Mouse (Mus musculus): ENCODE results near the gene Ppp1cc. TPM values are rescaled to one million over a fixed set of nuclear protein-coding genes. Genes with fewer than 3 reads are reported as not detected.
A peak's percentile ranks its signal among the peaks of the same experiment; 100 is the strongest.
"Not testable (repeated sequence)": the region's sequence is repeated elsewhere in the genome, so short reads cannot be mapped to it uniquely, and the experiment has no call there.

Gene Ppp1cc
- polyA plus RNA-seq, 1 experiment from 2014 or later, result 341 TPM

- 57% methylated on average over 8 of the region's 8 CpGs for WGBS
- no peaks in the 10 kb centered on the region for H3K27me3 ChIP-seq (ENCODE audit: poor library complexity, severe bottlenecking)
- no peaks in the 10 kb centered on the region for H3K36me3 ChIP-seq (replicated peaks)
- no peak for DNase-seq (ENCODE audit: extremely low spot score, low spot score)
- no peak overlapping the region for H3K4me3 ChIP-seq
- H3K4me1 ChIP-seq, result peaks cover 12% of the 10 kb centered on the region
- no peaks in the 10 kb centered on the region for H3K9me3 ChIP-seq
- no peak overlapping the region for H3K27ac ChIP-seq
These were observed 15.7 kb upstream of the Ppp1cc start for GRCm38 (mm10) chr5:122142230-122142992.

GRCm38 (mm10) chr5:122143543-122143942, 14.5 kb upstream of the Ppp1cc start:
- WGBS, result 90% methylated on average over 15 of the region's 15 CpGs
- DNase-seq (ENCODE audit: extremely low spot score, low spot score), result no peak

GRCm38 (mm10) chr5:122144825-122145224, 13.3 kb upstream of the Ppp1cc start:
- H3K27me3 ChIP-seq (ENCODE audit: poor library complexity, severe bottlenecking), result no peaks in the 10 kb centered on the region
- no peaks in the 10 kb centered on the region for H3K9me3 ChIP-seq
- DNase-seq (ENCODE audit: extremely low spot score, low spot score), result no peak
- H3K4me3 ChIP-seq, result no peak overlapping the region
- H3K4me1 ChIP-seq, result peaks cover 21% of the 10 kb centered on the region
- 86% methylated on average over 4 of the region's 4 CpGs for WGBS
- H3K27ac ChIP-seq, result no peak overlapping the region
- no peaks in the 10 kb centered on the region for H3K36me3 ChIP-seq (replicated peaks)

More at GRCm38 (mm10) chr5:122143543-122143942, 14.5 kb upstream of the Ppp1cc start:
- no peaks in the 10 kb centered on the region for H3K36me3 ChIP-seq (replicated peaks)
- no peak overlapping the region for H3K4me3 ChIP-seq
- H3K27ac ChIP-seq, result 0 out of 2 replicates have a peak overlapping the region, but pooled peaks have one; percentile 25
- H3K4me1 ChIP-seq, result peaks cover 18% of the 10 kb centered on the region
- H3K9me3 ChIP-seq, result no peaks in the 10 kb centered on the region
- no peaks in the 10 kb centered on the region for H3K27me3 ChIP-seq (ENCODE audit: poor library complexity, severe bottlenecking)

GRCm38 (mm10) chr5:122145381-122146055, 12.6 kb upstream of the Ppp1cc start:
- H3K27me3 ChIP-seq (ENCODE audit: poor library complexity, severe bottlenecking), result no peaks in the 10 kb centered on the region
- H3K4me1 ChIP-seq, result peaks cover 21% of the 10 kb centered on the region
- H3K4me3 ChIP-seq, result peak overlapping the region; percentile 6; the same call in 1 of the 2 replicates
- H3K27ac ChIP-seq, result peak overlapping the region; percentile 63
- H3K36me3 ChIP-seq (replicated peaks), result no peaks in the 10 kb centered on the region
- WGBS, result 73% methylated on average over 15 of the region's 15 CpGs
- no peaks in the 10 kb centered on the region for H3K9me3 ChIP-seq
- no peak for DNase-seq (ENCODE audit: extremely low spot score, low spot score)

GRCm38 (mm10) chr5:122146056-122146580, 12.0 kb upstream of the Ppp1cc start:
- H3K27me3 ChIP-seq (ENCODE audit: poor library complexity, severe bottlenecking), result no peaks in the 10 kb centered on the region
- WGBS, result 71% methylated on average over 10 of the region's 10 CpGs
- H3K36me3 ChIP-seq (replicated peaks), result no peaks in the 10 kb centered on the region
- no peak for DNase-seq (ENCODE audit: extremely low spot score, low spot score)
- H3K4me1 ChIP-seq, result peaks cover 21% of the 10 kb centered on the region
- H3K9me3 ChIP-seq, result no peaks in the 10 kb centered on the region
- peak overlapping the region; percentile 63 for H3K27ac ChIP-seq
- H3K4me3 ChIP-seq, result peak overlapping the region; percentile 6; the same call in 1 of the 2 replicates

GRCm38 (mm10) chr5:122146609-122147008, 11.5 kb upstream of the Ppp1cc start:
- no peak overlapping the region for H3K4me3 ChIP-seq
- H3K4me1 ChIP-seq, result peaks cover 24% of the 10 kb centered on the region
- H3K36me3 ChIP-seq (replicated peaks), result no peaks in the 10 kb centered on the region
- H3K27ac ChIP-seq, result peak overlapping the region; percentile 63
- H3K9me3 ChIP-seq, result no peaks in the 10 kb centered on the region
- no peaks in the 10 kb centered on the region for H3K27me3 ChIP-seq (ENCODE audit: poor library complexity, severe bottlenecking)
- no peak for DNase-seq (ENCODE audit: extremely low spot score, low spot score)

- Histone ChIP-seq H3K27ac (no peak overlapping the region), H3K27me3 (ENCODE audit: poor library complexity, severe bottlenecking) (no peaks in the 10 kb centered on the region), H3K4me1 (peaks cover 24% of the 10 kb centered on the region), H3K4me3 (no peak overlapping the region), H3K36me3 (replicated peaks) (no peaks in the 10 kb centered on the region), H3K9me3 (no peaks in the 10 kb centered on the region)
- DNase-seq (ENCODE audit: extremely low spot score, low spot score), result no peak
- WGBS, result 70% methylated on average over 1 of the region's 1 CpGs
These were observed 10.0 kb upstream of the Ppp1cc start for GRCm38 (mm10) chr5:122148107-122148506.

- Histone ChIP-seq H3K27me3 (ENCODE audit: poor library complexity, severe bottlenecking) (no peaks in the 10 kb centered on the region), H3K4me3 (no peak overlapping the region), H3K36me3 (replicated peaks) (no peaks in the 10 kb centered on the region), H3K9me3 (no peaks in the 10 kb centered on the region), H3K4me1 (peaks cover 31% of the 10 kb centered on the region), H3K27ac (no peak overlapping the region)
- DNase-seq (ENCODE audit: extremely low spot score, low spot score), result no peak
- WGBS, result 60% methylated on average over 4 of the region's 4 CpGs
These were observed 8.8 kb upstream of the Ppp1cc start for GRCm38 (mm10) chr5:122149259-122149658.

GRCm38 (mm10) chr5:122152508-122152907, 5.6 kb upstream of the Ppp1cc start:
- H3K9me3 ChIP-seq; DNase-seq (ENCODE audit: extremely low spot score, low spot score); H3K4me3 ChIP-seq; H3K36me3 ChIP-seq (replicated peaks); H3K27ac ChIP-seq: not testable (repeated sequence)
- Histone ChIP-seq H3K4me1 (peaks cover 35% of the 10 kb centered on the region), H3K27me3 (ENCODE audit: poor library complexity, severe bottlenecking) (peaks cover 22% of the 10 kb centered on the region)
- WGBS, result 92% methylated on average over 5 of the region's 5 CpGs

- no peak overlapping the region for H3K27ac ChIP-seq
- no peak overlapping the region for H3K4me3 ChIP-seq
- H3K9me3 ChIP-seq, result no peaks in the 10 kb centered on the region
- peaks cover 22% of the 10 kb centered on the region for H3K27me3 ChIP-seq (ENCODE audit: poor library complexity, severe bottlenecking)
- DNase-seq (ENCODE audit: extremely low spot score, low spot score), result no peak
- H3K36me3 ChIP-seq (replicated peaks), result no peaks in the 10 kb centered on the region
- peaks cover 31% of the 10 kb centered on the region for H3K4me1 ChIP-seq
- 36% methylated on average over 13 of the region's 14 CpGs for WGBS
These were observed 4.1 kb upstream of the Ppp1cc start for GRCm38 (mm10) chr5:122154006-122154405.

GRCm38 (mm10) chr5:122154782-122155181, 3.3 kb upstream of the Ppp1cc start:
- Histone ChIP-seq H3K27me3 (ENCODE audit: poor library complexity, severe bottlenecking) (peaks cover 22% of the 10 kb centered on the region), H3K27ac (no peak overlapping the region), H3K4me1 (peaks cover 38% of the 10 kb centered on the region), H3K9me3 (no peaks in the 10 kb centered on the region), H3K4me3 (no peak overlapping the region), H3K36me3 (replicated peaks) (peaks cover 7% of the 10 kb centered on the region)
- 69% methylated on average over 3 of the region's 3 CpGs for WGBS
- DNase-seq (ENCODE audit: extremely low spot score, low spot score), result no peak

- H3K36me3 ChIP-seq (replicated peaks), result peaks cover 15% of the 10 kb centered on the region
- no peaks in the 10 kb centered on the region for H3K9me3 ChIP-seq
- no peak overlapping the region for H3K4me3 ChIP-seq
- H3K27me3 ChIP-seq (ENCODE audit: poor library complexity, severe bottlenecking), result peaks cover 22% of the 10 kb centered on the region
- DNase-seq (ENCODE audit: extremely low spot score, low spot score), result no peak
- H3K27ac ChIP-seq, result no peak overlapping the region
- peaks cover 46% of the 10 kb centered on the region for H3K4me1 ChIP-seq
These were observed 2.5 kb upstream of the Ppp1cc start for GRCm38 (mm10) chr5:122155613-122156012.

GRCm38 (mm10) chr5:122156486-122156885, 1.6 kb upstream of the Ppp1cc start:
- Histone ChIP-seq H3K4me3 (peak overlapping the region; percentile 84; the same call in 1 of the 2 replicates), H3K27ac (peak overlapping the region; percentile 97), H3K36me3 (replicated peaks) (peaks cover 24% of the 10 kb centered on the region), H3K9me3 (no peaks in the 10 kb centered on the region), H3K4me1 (peaks cover 52% of the 10 kb centered on the region), H3K27me3 (ENCODE audit: poor library complexity, severe bottlenecking) (peaks cover 22% of the 10 kb centered on the region)
- WGBS, result 81% methylated on average over 2 of the region's 2 CpGs
- no peak for DNase-seq (ENCODE audit: extremely low spot score, low spot score)
